ENCODE assay signal across 11 mouse cellular contexts in genomic region chr12:80737283-80737600, GRCm38 (mm10). TPM values are rescaled to one million over a fixed set of nuclear protein-coding genes. Genes with fewer than 3 reads are reported as not detected.
DNase-seq lines count a peak whose midpoint lies in the region; ATAC-seq and TF ChIP-seq lines count a peak whose summit lies in the region.
"Had no signal": no experiment of that assay in that cellular context is flagged by ENCODE, and none has a peak within 500 bp of the region (broad histone marks: within the 10 kb centered on the region; RNA-seq: fewer than 3 reads in every experiment).

No protein-coding gene starts in this region.

- WGBS in forebrain, embryonic 12.5 days: 63% methylated on average over 5 of the region's 5 CpGs
- WGBS in hindbrain, embryonic 15.5 days: 49% methylated on average over 5 of the region's 5 CpGs
- 59% methylated on average over 5 of the region's 5 CpGs for WGBS in lung, adult 2 months

- no peaks in the 10 kb centered on the region for H3K36me3 ChIP-seq in forebrain, embryonic 12.5 days (replicated peaks)
- H3K36me3 ChIP-seq in hindbrain, embryonic 15.5 days: no peaks in the 10 kb centered on the region
- H3K36me3 ChIP-seq in myocyte (ENCODE audit: control insufficient read depth, insufficient read depth): no peaks in the 10 kb centered on the region
- H3K36me3 ChIP-seq: heart, embryonic 15.5 days; liver, embryonic 15.5 days had no signal

- H3K4me2 ChIP-seq in forebrain, embryonic 12.5 days: peak overlapping the region; percentile 40
- peak overlapping the region; percentile 26 for H3K4me2 ChIP-seq in hindbrain, embryonic 15.5 days
- peak overlapping the region; percentile 78 for H3K4me2 ChIP-seq in myocyte (ENCODE audit: low read depth)
- H3K4me2 ChIP-seq: heart, embryonic 15.5 days; liver, embryonic 15.5 days had no signal

- H3ac ChIP-seq in myocyte (ENCODE audit: control insufficient read depth, insufficient read length): no peak overlapping the region

- peaks cover 24% of the 10 kb centered on the region for H3K4me1 ChIP-seq in forebrain, embryonic 12.5 days
- H3K4me1 ChIP-seq in hindbrain, embryonic 15.5 days (replicated peaks): peaks cover 22% of the 10 kb centered on the region
- H3K4me1 ChIP-seq in lung, adult 2 months (ENCODE audit: control insufficient read depth, insufficient read depth, low read length): no peaks in the 10 kb centered on the region

- no peaks in the 10 kb centered on the region for H3K79me2 ChIP-seq in myocyte (ENCODE audit: control insufficient read depth, insufficient read depth)

- H3K9me3 ChIP-seq in forebrain, embryonic 12.5 days: no peaks in the 10 kb centered on the region
- no peaks in the 10 kb centered on the region for H3K9me3 ChIP-seq in hindbrain, embryonic 15.5 days
- H3K9me3 ChIP-seq: heart, embryonic 15.5 days; liver, embryonic 15.5 days had no signal

- H3K9ac ChIP-seq in forebrain, embryonic 12.5 days: peak overlapping the region; percentile 21; the same call in 1 of the 2 replicates
- no peak overlapping the region for H3K9ac ChIP-seq in hindbrain, embryonic 15.5 days
- H3K9ac ChIP-seq: heart, embryonic 15.5 days; liver, embryonic 15.5 days had no signal

- ATAC-seq in frontal cortex, adult (ENCODE audit: low TSS enrichment): peak; percentile 14; the same call in 1 of the 2 replicates
- ATAC-seq in forebrain, embryonic 12.5 days (ENCODE audit: low FRiP score): peak; percentile 6
- no peak for ATAC-seq in hindbrain, embryonic 15.5 days (ENCODE audit: low FRiP score, low read depth)

- peak overlapping the region; percentile 89 for H3K27ac ChIP-seq in forebrain, embryonic 12.5 days
- peak overlapping the region; percentile 78 for H3K27ac ChIP-seq in hindbrain, embryonic 15.5 days (replicated peaks)
- H3K27ac ChIP-seq: heart, embryonic 15.5 days; liver, embryonic 15.5 days had no signal

- 0 out of 2 replicates have a peak, but pooled peaks cover 3% of the 10 kb centered on the region for H3K27me3 ChIP-seq in forebrain, embryonic 12.5 days
- H3K27me3 ChIP-seq in hindbrain, embryonic 15.5 days: no peaks in the 10 kb centered on the region
- H3K27me3 ChIP-seq in myocyte (ENCODE audit: control insufficient read depth, insufficient read depth, insufficient read length): peaks cover 49% of the 10 kb centered on the region

- TF ChIP-seq POLR2A in myocyte (IDR thresholded peaks at IDR 0.05; ENCODE audit: insufficient read length, low read depth): no peak
- TF ChIP-seq POLR2A in lung, adult 2 months (IDR thresholded peaks at IDR 0.05; ENCODE audit: borderline replicate concordance, extremely low read depth, low read depth, low read length): no peak

- no peak overlapping the region for H3K4me3 ChIP-seq in forebrain, embryonic 12.5 days (replicated peaks)
- H3K4me3 ChIP-seq in hindbrain, embryonic 15.5 days: no peak overlapping the region
- no peak overlapping the region for H3K4me3 ChIP-seq in myocyte
- H3K4me3 ChIP-seq in lung, adult 2 months (replicated peaks; ENCODE audit: extremely low read depth, low read depth, low read length): no peak overlapping the region
- H3K4me3 ChIP-seq: heart, embryonic 15.5 days; liver, embryonic 15.5 days had no signal

- DNase-seq in frontal cortex, postnatal 10 days (ENCODE audit: low spot score in 2 of 2): no peak
- no peak for DNase-seq in kidney, adult 11 months
- DNase-seq in lung, adult 2 months: no peak
- DNase-seq in Muller cell, postnatal 12 days (ENCODE audit: inconsistent ontology term): no peak

- no peak for TF ChIP-seq CTCF in lung, adult 2 months (IDR thresholded peaks at IDR 0.05; ENCODE audit: insufficient read depth, low read length)

TF ChIP-seq in myocyte, 11 proteins besides CTCF, POLR2A, EP300 and RAD21:
- TF ChIP-seq MYOG (IDR thresholded peaks at IDR 0.05; ENCODE audit: control insufficient read depth in 1 of 3, insufficient read depth in 1 of 3, insufficient read length in 2 of 3, low read depth in 2 of 3): no peak
- peak; percentile 8 for TF ChIP-seq USF1 (IDR thresholded peaks at IDR 0.05; ENCODE audit: low read depth)

RNA-seq across cellular contexts. Expression of gene Ccdc177, which starts 23.2 kb away (rescaled TPM):
- polyA plus RNA-seq in forebrain, embryonic 12.5 days (2016; fragmentation: Nextera tagmentation; extraction: Ambion mirVana): 6.2 and 7.8 TPM in 2 replicates
- 4.0 and 4.4 TPM in 2 replicates for polyA plus RNA-seq in hindbrain, embryonic 15.5 days (2015; fragmentation: Nextera tagmentation; extraction: Ambion mirVana)
- polyA plus RNA-seq in myocyte (2012; fragmentation: generic; extraction: Trizol): not detected
- not detected in 2 replicates for polyA plus RNA-seq in lung, adult 2 months (2012; rRNA removed)
- polyA plus RNA-seq: heart, embryonic 15.5 days; liver, embryonic 15.5 days; thymus, postnatal 0 days had no signal

RNA-seq across cellular contexts. Expression of gene Plekhd1, which starts 44.9 kb away (rescaled TPM):
- polyA plus RNA-seq in forebrain, embryonic 12.5 days (2016; fragmentation: Nextera tagmentation; extraction: Ambion mirVana): 0.40 and 0.65 TPM in 2 replicates
- polyA plus RNA-seq in hindbrain, embryonic 15.5 days (2015; fragmentation: Nextera tagmentation; extraction: Ambion mirVana): 6.4 and 6.5 TPM in 2 replicates
- polyA plus RNA-seq in myocyte (2012; fragmentation: generic; extraction: Trizol): not detected
- polyA plus RNA-seq in lung, adult 2 months (2012; rRNA removed): 20.3 and 20.5 TPM in 2 replicates

RNA-seq across cellular contexts. Expression of gene Susd6, which starts 53.1 kb away (rescaled TPM):
- 19.5 and 21.2 TPM in 2 replicates for polyA plus RNA-seq in forebrain, embryonic 12.5 days (2016; fragmentation: Nextera tagmentation; extraction: Ambion mirVana)
- 12.6 and 13.1 TPM in 2 replicates for polyA plus RNA-seq in hindbrain, embryonic 15.5 days (2015; fragmentation: Nextera tagmentation; extraction: Ambion mirVana)
- 64.0 TPM for polyA plus RNA-seq in myocyte (2012; fragmentation: generic; extraction: Trizol)
- polyA plus RNA-seq in lung, adult 2 months (2012; rRNA removed): 83.3 and 102 TPM in 2 replicates

Comparison
In these comparisons a context has a peak if more than half of its experiments do, and no peak if none do; other contexts are left out.
1. H3K4me2 ChIP-seq: peak in every context shown above with its lines; median percentile 78 in myocyte; 40 in forebrain, embryonic 12.5 days; 26 in hindbrain, embryonic 15.5 days.